Mouse (Mus musculus) limb, embryonic 14.5 days (tissue): Measurements from ENCODE around the gene Adgra1. TPM values are rescaled to one million over a fixed set of nuclear protein-coding genes. Genes with fewer than 3 reads are reported as not detected.

Experiments
- ATAC-seq: fragments of 200-750 bp; cut with Nextera tagmentation; 2 replicates; pipeline ENCODE4 v1.8.0; 2017; ENCODE audit warnings: low read depth, moderate number of reproducible peaks, moderate TSS enrichment; ENCODE audit not compliant: low FRiP score
- DNase-seq: peaks from one replicate; pipeline ENCODE4 v3.0.0-alpha.2; 2015; ENCODE audit warnings: low spot score
- H3K27ac ChIP-seq: fragments of 300-500 bp; sonication (generic); replicated peaks from 2 replicates; pipeline ENCODE4 v1.5.1; 2014; ENCODE audit warnings: low read depth, mild to moderate bottlenecking, low read length, moderate library complexity, mixed read lengths
- H3K27me3 ChIP-seq: fragments of 300-500 bp; sonication (generic); 2 replicates; pipeline ENCODE4 v1.6.1; 2014; ENCODE audit warnings: low read length, mixed read lengths; ENCODE audit not compliant: control insufficient read depth, insufficient read depth
- H3K36me3 ChIP-seq: fragments of 300-500 bp; sonication (generic); 2 replicates; pipeline ENCODE4 v1.6.1; 2014; ENCODE audit warnings: mild to moderate bottlenecking, low read length, moderate library complexity, mixed read lengths; ENCODE audit not compliant: control insufficient read depth, insufficient read depth
- H3K4me1 ChIP-seq: fragments of 300-500 bp; sonication (generic); 2 replicates; pipeline ENCODE4 v1.6.1; 2014; ENCODE audit warnings: antibody characterized with exemption, low read length, mixed read lengths; ENCODE audit not compliant: control insufficient read depth, insufficient read depth
- H3K4me2 ChIP-seq: fragments of 300-500 bp; sonication (generic); replicated peaks from 2 replicates; pipeline ENCODE4 v1.6.1; 2014; ENCODE audit warnings: low read depth, mild to moderate bottlenecking, low read length, moderate library complexity; ENCODE audit not compliant: severe bottlenecking
- H3K4me3 ChIP-seq: fragments of 300-500 bp; sonication (generic); replicated peaks from 2 replicates; pipeline ENCODE4 v1.5.1; 2014; ENCODE audit warnings: low read length
- H3K9ac ChIP-seq: fragments of 300-500 bp; sonication (generic); 2 replicates; pipeline ENCODE4 v1.6.1; 2014; ENCODE audit warnings: mild to moderate bottlenecking, low read depth, low read length, moderate library complexity; ENCODE audit not compliant: severe bottlenecking
- H3K9me3 ChIP-seq: fragments of 300-500 bp; sonication (generic); 2 replicates; pipeline ENCODE4 v1.6.1; 2016; ENCODE audit warnings: low read length; ENCODE audit not compliant: control insufficient read depth
- POLR2A ChIP-seq: fragments of 200-500 bp; IDR thresholded peaks from 2 replicates; pipeline ENCODE4 v1.8.0; 2012; ENCODE audit warnings: inconsistent platforms, mild to moderate bottlenecking, moderate library complexity, borderline replicate concordance; ENCODE audit not compliant: insufficient read depth, insufficient read length; ENCODE audit errors: extremely low read depth
- WGBS: fragments of 180-500 bp; shearing (Covaris S2); extraction: QIAGEN DNeasy Blood & Tissue Kit; methylation state at CpG from one replicate; pipeline ENCODE4 v1.1.7; 2014; 5-methylcytosine and 5-hydroxymethylcytosine counted together
- polyA plus RNA-seq, 2 experiments: library from polyadenylated mRNA; depleted of rRNA in 1 of 2; stranded (reverse) in 1 of 2; unstranded in 1 of 2; fragments of >200 nt; fragmentation: Nextera tagmentation in 1 of 2; extraction: Ambion mirVana in 1 of 2; gene quantifications; 2 replicates each; pipeline versions ENCODE4 v1.2.1 to v1.2.3; 2012 to 2014

Adgra1 gene
- polyA plus RNA-seq, 2 experiments: 0.16 to 0.40 TPM

GRCm38 (mm10) chr7:139900896-139901295 lies 66.9 kb downstream of the Adgra1 start:
- no peak for TF ChIP-seq POLR2A
- H3K9ac ChIP-seq: no peak overlapping the region
- ATAC-seq (no peak), DNase-seq (no peak)
- H3K4me1 ChIP-seq: no peaks in the 10 kb centered on the region
- H3K27ac ChIP-seq: no peak overlapping the region
- 76% methylated on average over 6 of the region's 6 CpGs for WGBS
- H3K36me3 ChIP-seq: no peaks in the 10 kb centered on the region
- H3K9me3 ChIP-seq: no peaks in the 10 kb centered on the region
- peaks cover 5% of the 10 kb centered on the region for H3K27me3 ChIP-seq
- no peak overlapping the region for H3K4me3 ChIP-seq
- H3K4me2 ChIP-seq: no peak overlapping the region

GRCm38 (mm10) chr7:139901981-139902380 lies 68.0 kb downstream of the Adgra1 start:
- no peak for DNase-seq
- H3K27me3 ChIP-seq: no peaks in the 10 kb centered on the region; the same call in 1 of the 2 replicates

GRCm38 (mm10) chr7:139905261-139905660 lies 71.3 kb downstream of the Adgra1 start:
- Histone ChIP-seq H3K9me3 (no peaks in the 10 kb centered on the region), H3K27me3 (no peaks in the 10 kb centered on the region; the same call in 1 of the 2 replicates), H3K4me2 (no peak overlapping the region), H3K4me1 (0 out of 2 replicates have a peak, but pooled peaks cover 3% of the 10 kb centered on the region), H3K9ac (no peak overlapping the region), H3K4me3 (no peak overlapping the region), H3K36me3 (no peaks in the 10 kb centered on the region), H3K27ac (no peak overlapping the region)
- WGBS: 38% methylated on average over 6 of the region's 6 CpGs
- TF ChIP-seq POLR2A: no peak
- ATAC-seq: no peak
- no peak for DNase-seq

More at GRCm38 (mm10) chr7:139901981-139902380, 68.0 kb downstream of the Adgra1 start:
- no peak overlapping the region for H3K27ac ChIP-seq
- no peak overlapping the region for H3K4me3 ChIP-seq
- 33% methylated on average over 1 of the region's 1 CpGs for WGBS
- H3K36me3 ChIP-seq: no peaks in the 10 kb centered on the region
- H3K9ac ChIP-seq: no peak overlapping the region
- no peaks in the 10 kb centered on the region for H3K4me1 ChIP-seq
- ATAC-seq: no peak
- no peaks in the 10 kb centered on the region for H3K9me3 ChIP-seq
- TF ChIP-seq POLR2A: no peak
- no peak overlapping the region for H3K4me2 ChIP-seq

GRCm38 (mm10) chr7:139905661-139906060 lies 71.7 kb downstream of the Adgra1 start:
- Histone ChIP-seq H3K4me3 (no peak overlapping the region), H3K27ac (no peak overlapping the region), H3K9me3 (no peaks in the 10 kb centered on the region), H3K4me1 (0 out of 2 replicates have a peak, but pooled peaks cover 3% of the 10 kb centered on the region), H3K27me3 (no peaks in the 10 kb centered on the region; the same call in 1 of the 2 replicates), H3K9ac (no peak overlapping the region), H3K4me2 (no peak overlapping the region), H3K36me3 (no peaks in the 10 kb centered on the region)
- TF ChIP-seq POLR2A: no peak
- DNase-seq (peak; percentile 28), ATAC-seq (no peak)
- 3% methylated on average over 6 of the region's 6 CpGs for WGBS

GRCm38 (mm10) chr7:139908176-139908575 lies 74.2 kb downstream of the Adgra1 start:
- Histone ChIP-seq H3K9me3 (no peaks in the 10 kb centered on the region), H3K27ac (peak overlapping the region; percentile 59), H3K9ac (no peak overlapping the region), H3K4me2 (no peak overlapping the region), H3K36me3 (no peaks in the 10 kb centered on the region), H3K4me3 (no peak overlapping the region), H3K4me1 (0 out of 2 replicates have a peak, but pooled peaks cover 3% of the 10 kb centered on the region), H3K27me3 (no peaks in the 10 kb centered on the region; the same call in 1 of the 2 replicates)
- DNase-seq: peak; percentile 35
- WGBS: 58% methylated on average over 5 of the region's 5 CpGs
- peak; percentile 56; the same call in 1 of the 2 replicates for ATAC-seq
- TF ChIP-seq POLR2A: no peak

GRCm38 (mm10) chr7:139909469-139909868 lies 75.5 kb downstream of the Adgra1 start:
- 45% methylated on average over 6 of the region's 6 CpGs for WGBS
- peaks cover 9% of the 10 kb centered on the region; the same call in 1 of the 2 replicates for H3K27me3 ChIP-seq
- no peaks in the 10 kb centered on the region for H3K36me3 ChIP-seq
- no peak for DNase-seq
- no peak for ATAC-seq
- 0 out of 2 replicates have a peak, but pooled peaks cover 3% of the 10 kb centered on the region for H3K4me1 ChIP-seq
- no peak for TF ChIP-seq POLR2A
- no peak overlapping the region for H3K9ac ChIP-seq
- no peak overlapping the region for H3K27ac ChIP-seq
- no peak overlapping the region for H3K4me2 ChIP-seq
- no peak overlapping the region for H3K4me3 ChIP-seq
- no peaks in the 10 kb centered on the region for H3K9me3 ChIP-seq
